Mouse (Mus musculus) bone marrow, adult 2 months (tissue): ENCODE measurements around the gene Dctd. TPM values are rescaled to one million over a fixed set of nuclear protein-coding genes. Genes with fewer than 3 reads are reported as not detected.

Experiments used
- H3K27ac ChIP-seq: fragments of 200-500 bp; 2 replicates; pipeline ENCODE4 v1.5.1; 2012; ENCODE audit warnings: low read depth, mild to moderate bottlenecking, control low read depth, inconsistent platforms, low read length; ENCODE audit not compliant: control insufficient read depth, poor library complexity, insufficient read depth
- H3K4me1 ChIP-seq: fragments of 200-500 bp; 2 replicates; pipeline ENCODE4 v1.6.1; 2011; ENCODE audit warnings: low read length; ENCODE audit not compliant: control insufficient read depth, insufficient read depth
- H3K4me3 ChIP-seq: fragments of 200-500 bp; replicated peaks from 2 replicates; pipeline ENCODE3; 2011; ENCODE audit warnings: mild to moderate bottlenecking, low read depth, low read length, control low read depth; ENCODE audit not compliant: control insufficient read depth
- CTCF ChIP-seq: fragments of 200-500 bp; IDR thresholded peaks from 2 replicates; pipeline ENCODE4 v1.5.1; 2011; ENCODE audit warnings: low read length, control low read depth; ENCODE audit not compliant: control insufficient read depth, insufficient read depth
- POLR2A ChIP-seq: fragments of 200-500 bp; IDR thresholded peaks from 2 replicates; pipeline ENCODE4 v1.6.1; 2011; ENCODE audit warnings: low read depth, mild to moderate bottlenecking, control low read depth, low read length, borderline replicate concordance; ENCODE audit not compliant: control insufficient read depth
- WGBS: fragments of 180-500 bp; shearing (Covaris S2); methylation state at CpG from one replicate; pipeline ENCODE4 v1.1.7; 2018; 5-methylcytosine and 5-hydroxymethylcytosine counted together
- polyA plus RNA-seq: library from polyadenylated mRNA; stranded (reverse); fragments of >200 nt; gene quantifications from 2 replicates; pipeline ENCODE4 v1.2.4, GENCODE M21; 2011; ENCODE audit warnings: low replicate concordance; ENCODE audit not compliant: missing spikeins, insufficient read depth, insufficient read length

Dctd gene
- polyA plus RNA-seq, result 3.4 and 6.1 TPM in 2 replicates

- Histone ChIP-seq H3K4me1 (no peaks in the 10 kb centered on the region), H3K4me3 (no peak within 1 kb of the TSS), H3K27ac (no peak within 1 kb of the TSS)
- 71% methylated on average over 12 of the region's 12 CpGs for WGBS
- no peak for TF ChIP-seq CTCF
- TF ChIP-seq POLR2A, result no peak
Measured at GRCm38 (mm10) chr8:48098792-48099191, at the start of gene Dctd. Dctd (plus strand) TSS chr8:48099092.

GRCm38 (mm10) chr8:48053611-48054010 is 45.3 kb upstream of the Dctd start:
- WGBS, result 79% methylated on average over 5 of the region's 5 CpGs
- TF ChIP-seq CTCF (no peak), POLR2A (no peak)
- no peak overlapping the region for H3K4me3 ChIP-seq
- no peaks in the 10 kb centered on the region for H3K4me1 ChIP-seq
- H3K27ac ChIP-seq, result no peak overlapping the region

GRCm38 (mm10) chr8:48063526-48064072 is 35.3 kb upstream of the Dctd start:
- TF ChIP-seq CTCF, result no peak
- TF ChIP-seq POLR2A, result no peak
- Histone ChIP-seq H3K4me1 (no peaks in the 10 kb centered on the region), H3K4me3 (no peak overlapping the region), H3K27ac (no peak overlapping the region)
- 82% methylated on average over 5 of the region's 5 CpGs for WGBS

GRCm38 (mm10) chr8:48074149-48074548 is 24.7 kb upstream of the Dctd start:
- WGBS, result 82% methylated on average over 2 of the region's 2 CpGs
- Histone ChIP-seq H3K4me1 (no peaks in the 10 kb centered on the region), H3K4me3 (no peak overlapping the region), H3K27ac (no peak overlapping the region)
- TF ChIP-seq CTCF (no peak), POLR2A (no peak)

- H3K4me1 ChIP-seq, result no peaks in the 10 kb centered on the region
- TF ChIP-seq POLR2A, result no peak
- no peak for TF ChIP-seq CTCF
- H3K4me3 ChIP-seq, result no peak overlapping the region
- H3K27ac ChIP-seq, result no peak overlapping the region
- 81% methylated on average over 10 of the region's 10 CpGs for WGBS
Measured at GRCm38 (mm10) chr8:48082343-48082742, 16.5 kb upstream of the Dctd start.

- no peak overlapping the region for H3K27ac ChIP-seq
- H3K4me3 ChIP-seq, result no peak overlapping the region
- H3K4me1 ChIP-seq, result no peaks in the 10 kb centered on the region
- WGBS, result 75% methylated on average over 8 of the region's 8 CpGs
- TF ChIP-seq CTCF (no peak), POLR2A (no peak)
Measured at GRCm38 (mm10) chr8:48090661-48091060, 8.2 kb upstream of the Dctd start.

GRCm38 (mm10) chr8:48095378-48095777 is 3.5 kb upstream of the Dctd start:
- WGBS, result 84% methylated on average over 5 of the region's 5 CpGs
- Histone ChIP-seq H3K4me1 (no peaks in the 10 kb centered on the region), H3K27ac (no peak overlapping the region), H3K4me3 (no peak overlapping the region)
- no peak for TF ChIP-seq CTCF

- no peak for TF ChIP-seq POLR2A
- no peak for TF ChIP-seq CTCF
- 21% methylated on average over 21 of the region's 21 CpGs for WGBS
- Histone ChIP-seq H3K27ac (no peak overlapping the region), H3K4me3 (no peak overlapping the region), H3K4me1 (no peaks in the 10 kb centered on the region)
Measured at GRCm38 (mm10) chr8:48097131-48097794, 1.6 kb upstream of the Dctd start.

GRCm38 (mm10) chr8:48098081-48098639 is 732 bp upstream of the Dctd start:
- WGBS, result 80% methylated on average over 13 of the region's 13 CpGs
- TF ChIP-seq POLR2A, result no peak
- no peak for TF ChIP-seq CTCF
- no peaks in the 10 kb centered on the region for H3K4me1 ChIP-seq

More at GRCm38 (mm10) chr8:48098081-48098639, 732 bp upstream of the Dctd start:
- H3K27ac ChIP-seq, result no peak overlapping the region
- no peak overlapping the region for H3K4me3 ChIP-seq
